Mouse (Mus musculus): ENCODE measurements around the gene Myl12a.

Myl12a gene

GRCm38 (mm10) chr17:71002744-71003094, at the start of gene Myl12a:
Myl12a (minus strand) TSS chr17:71002878.
- DNase-seq, result no peak

- DNase-seq, result no peak
These were observed 46.6 kb upstream of the Myl12a start for GRCm38 (mm10) chr17:71049292-71049691.

GRCm38 (mm10) chr17:71046856-71047255, 44.2 kb upstream of the Myl12a start:
- DNase-seq, result no peak

- no peak for DNase-seq
These were observed 42.9 kb upstream of the Myl12a start for GRCm38 (mm10) chr17:71045591-71045990.

GRCm38 (mm10) chr17:71042645-71043044, 40.0 kb upstream of the Myl12a start:
- no peak for DNase-seq

- no peak for DNase-seq
These were observed 37.9 kb upstream of the Myl12a start for GRCm38 (mm10) chr17:71040582-71040880.

GRCm38 (mm10) chr17:71039851-71040581, 37.3 kb upstream of the Myl12a start:
- no peak for DNase-seq

- no peak for DNase-seq
These were observed 36.1 kb upstream of the Myl12a start for GRCm38 (mm10) chr17:71038812-71039211.

GRCm38 (mm10) chr17:71037188-71037587, 34.5 kb upstream of the Myl12a start:
- DNase-seq, result no peak

GRCm38 (mm10) chr17:71034472-71034871, 31.8 kb upstream of the Myl12a start:
- no peak for DNase-seq

GRCm38 (mm10) chr17:71032719-71033118, 30.0 kb upstream of the Myl12a start:
- DNase-seq, result no peak

- no peak for DNase-seq
These were observed 24.5 kb upstream of the Myl12a start for GRCm38 (mm10) chr17:71027186-71027585.

- DNase-seq, result no peak
These were observed 23.2 kb upstream of the Myl12a start for GRCm38 (mm10) chr17:71025922-71026321.

- no peak for DNase-seq
These were observed 21.4 kb upstream of the Myl12a start for GRCm38 (mm10) chr17:71024071-71024470.

GRCm38 (mm10) chr17:71022841-71023240, 20.2 kb upstream of the Myl12a start:
- DNase-seq, result no peak

GRCm38 (mm10) chr17:71019860-71020259, 17.2 kb upstream of the Myl12a start:
- no peak for DNase-seq

- DNase-seq, result no peak
These were observed 16.6 kb upstream of the Myl12a start for GRCm38 (mm10) chr17:71019309-71019655.

- no peak for DNase-seq
These were observed 16.1 kb upstream of the Myl12a start for GRCm38 (mm10) chr17:71018616-71019308.

GRCm38 (mm10) chr17:71018151-71018550, 15.5 kb upstream of the Myl12a start:
- no peak for DNase-seq

- DNase-seq, result no peak
These were observed 14.8 kb upstream of the Myl12a start for GRCm38 (mm10) chr17:71017457-71017998.

- no peak for DNase-seq
These were observed 12.2 kb upstream of the Myl12a start for GRCm38 (mm10) chr17:71014911-71015310.

GRCm38 (mm10) chr17:71013105-71013504, 10.4 kb upstream of the Myl12a start:
- DNase-seq, result no peak

- DNase-seq, result no peak
These were observed 9.4 kb upstream of the Myl12a start for GRCm38 (mm10) chr17:71011931-71012662.
